Mouse (Mus musculus) hindbrain, embryonic 11.5 days (tissue): ENCODE measurements around the gene Rcl1. TPM values are rescaled to one million over a fixed set of nuclear protein-coding genes. Genes with fewer than 3 reads are reported as not detected.

ENCODE experiments used
- ATAC-seq: fragments of 200-750 bp; cut with Nextera tagmentation; 2 replicates; pipeline ENCODE4 v1.8.0; 2017; ENCODE audit warnings: mild to moderate bottlenecking, moderate TSS enrichment, moderate library complexity; ENCODE audit not compliant: low FRiP score
- DNase-seq: peaks from one replicate; pipeline ENCODE4 v3.0.0-alpha.2; 2015; ENCODE audit warnings: low spot score
- H3K27ac ChIP-seq: fragments of 300-500 bp; sonication (generic); 2 replicates; pipeline ENCODE4 v1.5.1; 2014; ENCODE audit warnings: mild to moderate bottlenecking, low read depth, low read length
- H3K27me3 ChIP-seq: fragments of 300-500 bp; sonication (generic); 2 replicates; pipeline ENCODE4 v1.6.1; 2014; ENCODE audit warnings: mild to moderate bottlenecking, low read length, moderate library complexity, mixed read lengths; ENCODE audit not compliant: control insufficient read depth, insufficient read depth
- H3K36me3 ChIP-seq: fragments of 300-500 bp; sonication (generic); 2 replicates; pipeline ENCODE4 v1.6.1; 2014; ENCODE audit warnings: mild to moderate bottlenecking, low read length, moderate library complexity, mixed read lengths; ENCODE audit not compliant: control insufficient read depth, insufficient read depth
- H3K4me1 ChIP-seq: fragments of 300-500 bp; sonication (generic); replicated peaks from 2 replicates; pipeline ENCODE4 v1.6.1; 2014; ENCODE audit warnings: low read length, mixed read lengths; ENCODE audit not compliant: control insufficient read depth, insufficient read depth
- H3K4me2 ChIP-seq: fragments of 300-500 bp; sonication (generic); replicated peaks from 2 replicates; pipeline ENCODE4 v1.6.1; 2014; ENCODE audit warnings: mild to moderate bottlenecking, low read depth, low read length
- H3K4me3 ChIP-seq: fragments of 300-500 bp; sonication (generic); 2 replicates; pipeline ENCODE4 v1.5.1; 2014; ENCODE audit warnings: low read depth, low read length
- H3K9ac ChIP-seq: fragments of 300-500 bp; sonication (generic); 2 replicates; pipeline ENCODE4 v1.6.1; 2014; ENCODE audit warnings: low read depth, low read length
- H3K9me3 ChIP-seq: fragments of 300-500 bp; sonication (generic); 2 replicates; pipeline ENCODE4 v1.6.1; 2016; ENCODE audit warnings: low read length; ENCODE audit not compliant: control insufficient read depth
- WGBS: fragments of 180-500 bp; shearing (Covaris S2); extraction: QIAGEN DNeasy Blood & Tissue Kit; methylation state at CpG from one replicate; pipeline ENCODE4 v1.1.7; 2014; 5-methylcytosine and 5-hydroxymethylcytosine counted together
- polyA plus RNA-seq: library from polyadenylated mRNA; unstranded; fragments of >200 nt; fragmentation: Nextera tagmentation; extraction: Ambion mirVana; gene quantifications from 2 replicates; pipeline ENCODE4 v1.2.1, GENCODE M21; 2014

Gene Rcl1
- polyA plus RNA-seq, 1 experiment from 2014 or later: 44.7 TPM

GRCm38 (mm10) chr19:29150038-29150437, 48.9 kb downstream of the Rcl1 start:
- no peak overlapping the region for H3K4me3 ChIP-seq
- ATAC-seq: no peak
- no peaks in the 10 kb centered on the region for H3K36me3 ChIP-seq
- no peaks in the 10 kb centered on the region for H3K27me3 ChIP-seq
- H3K27ac ChIP-seq: no peak overlapping the region
- H3K4me2 ChIP-seq: no peak overlapping the region
- WGBS: 51% methylated on average over 6 of the region's 6 CpGs
- no peaks in the 10 kb centered on the region for H3K9me3 ChIP-seq
- H3K4me1 ChIP-seq: no peaks in the 10 kb centered on the region
- DNase-seq: no peak
- H3K9ac ChIP-seq: no peak overlapping the region

GRCm38 (mm10) chr19:29151443-29151842, 50.3 kb downstream of the Rcl1 start:
- H3K4me3 ChIP-seq: no peak overlapping the region
- DNase-seq: no peak
- H3K4me1 ChIP-seq: no peaks in the 10 kb centered on the region
- no peak overlapping the region for H3K9ac ChIP-seq
- ATAC-seq: no peak
- no peak overlapping the region for H3K27ac ChIP-seq
- H3K9me3 ChIP-seq: no peaks in the 10 kb centered on the region
- WGBS: 89% methylated on average over 2 of the region's 2 CpGs
- H3K4me2 ChIP-seq: no peak overlapping the region
- no peaks in the 10 kb centered on the region for H3K36me3 ChIP-seq
- H3K27me3 ChIP-seq: no peaks in the 10 kb centered on the region

DNA sequence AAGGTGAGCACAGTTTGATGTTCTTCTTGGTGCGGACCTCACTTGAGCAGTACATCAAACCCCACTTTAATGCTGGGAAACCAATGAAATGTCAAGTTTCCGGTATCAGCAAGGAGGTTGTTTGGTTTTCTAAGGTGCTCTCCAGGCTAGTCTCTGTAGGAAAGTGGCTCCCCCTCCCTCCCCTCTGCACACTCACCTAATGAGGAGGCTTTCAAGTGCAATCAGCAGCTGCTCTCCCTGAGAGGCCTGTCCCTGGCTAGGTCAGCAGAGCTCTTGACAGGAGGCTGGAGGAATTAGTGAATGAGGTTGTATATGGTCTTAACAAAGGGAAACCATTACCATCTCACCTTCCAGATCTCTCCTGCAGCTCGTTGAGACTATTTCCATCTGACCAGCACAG, 54.4 kb downstream of the Rcl1 start:
- no peak overlapping the region for H3K4me3 ChIP-seq
- no peak overlapping the region for H3K4me2 ChIP-seq
- ATAC-seq (no peak), DNase-seq (no peak)
- H3K4me1 ChIP-seq: no peaks in the 10 kb centered on the region
- H3K27ac ChIP-seq: no peak overlapping the region
- no peaks in the 10 kb centered on the region for H3K9me3 ChIP-seq
- H3K9ac ChIP-seq: no peak overlapping the region
- H3K27me3 ChIP-seq: no peaks in the 10 kb centered on the region
- 82% methylated on average over 3 of the region's 3 CpGs for WGBS
- H3K36me3 ChIP-seq: no peaks in the 10 kb centered on the region

- Histone ChIP-seq H3K27ac (no peak overlapping the region), H3K4me1 (no peaks in the 10 kb centered on the region), H3K36me3 (no peaks in the 10 kb centered on the region), H3K4me2 (no peak overlapping the region), H3K4me3 (no peak overlapping the region), H3K9ac (no peak overlapping the region), H3K9me3 (no peaks in the 10 kb centered on the region), H3K27me3 (no peaks in the 10 kb centered on the region)
- no peak for ATAC-seq
- DNase-seq: no peak
- 45% methylated on average over 3 of the region's 3 CpGs for WGBS
These were observed 55.2 kb downstream of the Rcl1 start for GRCm38 (mm10) chr19:29156417-29156816.

- no peaks in the 10 kb centered on the region for H3K36me3 ChIP-seq
- no peak overlapping the region for H3K4me2 ChIP-seq
- DNase-seq (no peak), ATAC-seq (no peak)
- no peaks in the 10 kb centered on the region for H3K27me3 ChIP-seq
- no peak overlapping the region for H3K4me3 ChIP-seq
- 95% methylated on average over 5 of the region's 5 CpGs for WGBS
- H3K4me1 ChIP-seq: no peaks in the 10 kb centered on the region
- no peak overlapping the region for H3K27ac ChIP-seq
- H3K9ac ChIP-seq: no peak overlapping the region
- no peaks in the 10 kb centered on the region for H3K9me3 ChIP-seq
These were observed 56.7 kb downstream of the Rcl1 start for GRCm38 (mm10) chr19:29157678-29158466.

DNA sequence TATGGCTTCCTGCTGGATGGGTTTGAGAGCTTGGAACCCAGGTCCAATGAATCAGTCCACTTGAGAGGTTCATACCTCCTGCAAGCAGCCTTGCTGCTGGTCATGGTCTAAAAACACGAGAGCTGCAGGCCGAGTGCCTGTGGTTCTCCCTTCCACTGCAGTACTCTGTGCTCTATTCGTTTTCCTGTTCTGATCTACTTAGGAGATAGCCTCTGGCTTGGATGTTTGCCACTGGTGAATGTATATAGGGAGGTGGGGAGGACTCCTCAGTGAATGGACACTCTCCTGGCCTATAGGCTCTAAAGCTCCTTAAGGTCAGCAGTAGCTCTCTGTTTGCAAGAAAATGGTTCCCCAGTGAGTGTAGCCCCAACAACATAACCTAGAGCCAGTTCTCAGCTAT, 57.3 kb downstream of the Rcl1 start:
- Histone ChIP-seq H3K27me3 (no peaks in the 10 kb centered on the region), H3K9ac (no peak overlapping the region), H3K4me1 (no peaks in the 10 kb centered on the region), H3K4me2 (no peak overlapping the region), H3K9me3 (no peaks in the 10 kb centered on the region), H3K36me3 (no peaks in the 10 kb centered on the region), H3K4me3 (no peak overlapping the region), H3K27ac (no peak overlapping the region)
- DNase-seq (no peak), ATAC-seq (no peak)
- 86% methylated on average over 3 of the region's 3 CpGs for WGBS

DNA sequence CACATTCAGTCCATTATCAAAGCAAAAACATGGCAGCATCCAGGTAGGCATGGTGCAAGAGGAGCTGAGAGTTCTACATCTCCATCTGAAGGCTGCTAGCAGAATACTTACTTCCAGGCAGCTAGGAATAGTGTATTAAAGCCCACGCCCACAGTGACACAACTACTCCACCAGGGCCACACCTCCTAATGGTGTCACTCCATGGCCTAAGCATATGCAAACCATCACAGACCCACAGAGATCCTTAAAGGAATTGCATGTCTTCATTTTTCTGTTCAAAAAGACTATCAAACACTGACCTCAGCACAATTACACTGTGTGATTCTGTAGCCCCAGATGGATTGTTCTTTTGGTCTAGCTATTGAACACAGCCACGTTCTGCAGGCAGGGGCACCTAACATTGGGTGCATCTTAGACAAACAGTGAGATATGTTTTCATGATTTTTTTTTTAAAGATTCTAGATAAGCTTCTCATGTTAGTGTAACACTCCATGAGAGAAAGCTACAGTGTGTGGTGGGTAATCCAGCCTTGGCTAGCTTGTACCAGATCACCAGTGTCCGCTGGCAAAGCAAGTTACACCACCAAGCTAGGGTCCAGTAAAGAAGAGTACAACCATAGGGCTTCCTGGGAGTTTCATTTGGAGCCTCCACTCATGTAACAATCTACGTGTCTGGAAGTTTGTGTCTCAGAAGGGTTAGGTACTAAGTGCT, 62.8 kb downstream of the Rcl1 start:
- no peak overlapping the region for H3K4me3 ChIP-seq
- 87% methylated on average over 4 of the region's 4 CpGs for whole genome bisulfite sequencing
- no peak for DNase-seq
- H3K36me3 ChIP-seq: no peaks in the 10 kb centered on the region
- H3K9ac ChIP-seq: no peak overlapping the region
- H3K9me3 ChIP-seq: no peaks in the 10 kb centered on the region
- H3K27me3 ChIP-seq: no peaks in the 10 kb centered on the region
- ATAC-seq: no peak
- H3K4me2 ChIP-seq: no peak overlapping the region
- no peak overlapping the region for H3K27ac ChIP-seq
- no peaks in the 10 kb centered on the region for H3K4me1 ChIP-seq

- Histone ChIP-seq H3K36me3 (no peaks in the 10 kb centered on the region), H3K4me2 (no peak overlapping the region), H3K9ac (no peak overlapping the region), H3K27me3 (no peaks in the 10 kb centered on the region), H3K4me1 (no peaks in the 10 kb centered on the region), H3K27ac (no peak overlapping the region), H3K9me3 (no peaks in the 10 kb centered on the region), H3K4me3 (no peak overlapping the region)
- DNase-seq (no peak), ATAC-seq (no peak)
- WGBS: 85% methylated on average over 7 of the region's 7 CpGs
These were observed 63.5 kb downstream of the Rcl1 start for GRCm38 (mm10) chr19:29164528-29165166.
